Mouse (Mus musculus) stomach, embryonic 15.5 days (tissue): ENCODE results near the gene Ugt1a9. TPM values are rescaled to one million over a fixed set of nuclear protein-coding genes. Genes with fewer than 3 reads are reported as not detected.
"Not testable (repeated sequence)": the region's sequence is repeated elsewhere in the genome, so short reads cannot be mapped to it uniquely, and the experiment has no call there.

Source experiments
- ATAC-seq: fragments of 200-750 bp; cut with Nextera tagmentation; 2 replicates; pipeline ENCODE4 v1.8.0; 2017; ENCODE audit warnings: low read depth, moderate number of reproducible peaks, moderate TSS enrichment; ENCODE audit not compliant: insufficient read depth, low FRiP score
- H3K27ac ChIP-seq: fragments of 300-500 bp; sonication (generic); 2 replicates; pipeline ENCODE4 v1.5.1; 2015; ENCODE audit warnings: mild to moderate bottlenecking, inconsistent platforms
- H3K27me3 ChIP-seq: fragments of 300-500 bp; sonication (generic); replicated peaks from 2 replicates; pipeline ENCODE4 v1.6.1; 2015; ENCODE audit warnings: inconsistent platforms
- H3K36me3 ChIP-seq: fragments of 300-500 bp; sonication (generic); 2 replicates; pipeline ENCODE4 v1.6.1; 2015; ENCODE audit warnings: inconsistent platforms
- H3K4me1 ChIP-seq: fragments of 300-500 bp; sonication (generic); 2 replicates; pipeline ENCODE4 v1.6.1; 2015; ENCODE audit warnings: inconsistent platforms
- H3K4me2 ChIP-seq: fragments of 300-500 bp; sonication (generic); 2 replicates; pipeline ENCODE4 v1.6.1; 2015; ENCODE audit warnings: mild to moderate bottlenecking, inconsistent platforms
- H3K4me3 ChIP-seq: fragments of 300-500 bp; sonication (generic); replicated peaks from 2 replicates; pipeline ENCODE4 v1.5.1; 2015; ENCODE audit warnings: inconsistent platforms
- H3K9ac ChIP-seq: fragments of 300-500 bp; sonication (generic); 2 replicates; pipeline ENCODE4 v1.6.1; 2015; ENCODE audit warnings: inconsistent platforms
- H3K9me3 ChIP-seq: fragments of 300-500 bp; sonication (generic); 2 replicates; pipeline ENCODE4 v1.6.1; 2016; ENCODE audit warnings: inconsistent platforms
- WGBS: fragments of 180-500 bp; shearing (Covaris S2); methylation state at CpG from one replicate; pipeline ENCODE4 v1.1.7; 2015; 5-methylcytosine and 5-hydroxymethylcytosine counted together
- polyA plus RNA-seq: library from polyadenylated mRNA; unstranded; fragments of >200 nt; fragmentation: Nextera tagmentation; extraction: Ambion mirVana; gene quantifications from 2 replicates; pipeline ENCODE4 v1.2.1, GENCODE M21; 2015

Ugt1a9 gene
- polyA plus RNA-seq, 1 experiment from 2014 or later, result 1.7 TPM

DNA sequence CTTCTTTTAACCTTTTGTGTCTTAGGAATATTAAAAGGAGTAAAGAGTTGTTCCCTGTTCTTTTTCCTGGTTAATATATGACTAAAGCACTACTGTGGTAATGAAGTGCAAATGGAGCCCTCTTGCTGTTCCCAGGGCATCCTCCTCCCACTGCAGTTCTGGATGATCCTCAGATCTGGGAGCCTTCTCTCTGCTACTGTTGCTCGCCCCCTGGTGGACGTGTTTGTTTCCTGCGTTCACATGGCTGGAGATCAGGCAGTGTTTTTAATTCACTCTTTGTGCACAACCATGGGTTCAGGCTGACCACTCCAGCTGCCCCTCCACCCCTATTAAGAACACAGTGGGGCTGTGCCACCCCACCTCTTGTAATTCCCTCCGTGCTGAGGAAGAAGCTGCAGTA is 50.0 kb downstream of the Ugt1a9 start:
- H3K4me1 ChIP-seq, ATAC-seq, H3K4me3 ChIP-seq, H3K9ac ChIP-seq, H3K36me3 ChIP-seq, H3K4me2 ChIP-seq, H3K27me3 ChIP-seq, H3K9me3 ChIP-seq, H3K27ac ChIP-seq: not testable (repeated sequence)
- WGBS, result 16% methylated on average over 4 of the region's 4 CpGs

DNA sequence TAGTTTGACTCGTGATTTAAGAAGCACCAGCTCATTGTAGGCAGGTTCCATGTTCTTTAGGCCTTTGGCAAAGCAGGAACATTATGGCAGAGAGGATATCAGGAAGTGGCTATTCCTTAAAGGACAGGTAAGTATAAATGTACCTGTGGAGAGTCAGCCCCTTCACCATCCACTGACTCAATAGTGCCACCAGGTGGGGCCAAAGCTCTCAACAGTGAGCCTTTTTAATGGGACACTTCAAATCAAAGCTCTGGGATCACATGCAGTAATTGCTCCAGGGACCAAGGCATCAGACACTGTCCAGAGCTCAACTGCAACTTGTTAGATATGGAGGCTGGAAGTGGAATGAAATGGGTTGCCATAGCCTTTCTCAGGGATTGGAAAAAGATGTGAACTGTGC is 50.9 kb downstream of the Ugt1a9 start:
- WGBS, result no CpG with 5 or more reads among the region's 1 CpGs
- H3K27me3 ChIP-seq, H3K4me1 ChIP-seq, H3K9ac ChIP-seq, H3K4me2 ChIP-seq, H3K36me3 ChIP-seq, ATAC-seq, H3K27ac ChIP-seq, H3K9me3 ChIP-seq, H3K4me3 ChIP-seq: not testable (repeated sequence)

DNA sequence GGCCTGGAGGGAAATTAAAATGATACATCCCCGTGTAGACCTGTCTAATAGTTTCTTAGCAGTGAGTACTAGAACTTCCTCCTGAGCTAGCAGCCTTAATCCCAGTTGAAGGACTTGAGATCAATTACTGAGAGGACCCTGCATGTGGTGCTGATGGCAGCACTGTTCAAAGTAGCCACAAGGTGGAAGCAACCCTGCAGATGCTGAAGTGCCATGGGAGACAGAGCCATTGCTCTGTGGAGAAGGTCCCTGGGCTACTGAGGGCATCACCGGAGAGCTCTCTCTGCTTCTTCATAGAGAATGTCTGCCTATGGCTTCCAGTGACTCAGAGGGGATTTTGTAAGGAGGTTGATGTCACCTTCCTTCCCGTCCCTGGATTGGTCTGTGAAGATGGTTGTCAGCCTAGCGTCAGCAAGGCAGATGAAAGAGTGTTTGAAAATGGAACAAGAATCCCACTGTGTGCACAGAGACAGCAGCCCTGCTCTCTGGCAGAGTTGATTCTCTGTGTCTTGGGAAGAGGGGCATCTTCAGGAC is 55.3 kb downstream of the Ugt1a9 start:
- not testable (repeated sequence) for H3K9ac ChIP-seq, H3K4me1 ChIP-seq, H3K36me3 ChIP-seq, H3K27ac ChIP-seq, H3K27me3 ChIP-seq, H3K9me3 ChIP-seq, ATAC-seq, H3K4me2 ChIP-seq, H3K4me3 ChIP-seq
- WGBS, result 69% methylated on average over 4 of the region's 4 CpGs

DNA sequence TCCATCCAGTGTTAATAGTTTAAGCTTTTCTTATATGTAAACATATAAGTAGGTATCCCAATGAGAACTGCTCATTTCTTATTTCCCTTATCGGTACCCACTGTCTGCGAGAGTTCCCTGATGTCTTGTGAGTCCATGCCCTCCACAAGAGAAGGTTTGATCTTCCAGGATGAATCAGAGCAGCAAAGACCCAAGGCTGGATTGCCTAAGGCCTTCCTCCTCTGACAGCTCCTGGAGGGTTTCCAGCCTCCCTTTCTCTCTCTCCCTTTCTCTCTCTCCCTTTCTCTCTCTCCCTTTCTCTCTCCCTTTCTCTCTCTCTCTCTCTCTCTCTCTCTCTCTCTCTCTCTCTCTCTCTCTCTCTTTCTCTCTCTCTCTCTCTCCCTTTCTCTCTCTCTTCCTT is 58.5 kb downstream of the Ugt1a9 start:
- H3K4me1 ChIP-seq, H3K36me3 ChIP-seq, H3K9ac ChIP-seq, H3K27me3 ChIP-seq, H3K9me3 ChIP-seq, H3K4me2 ChIP-seq, H3K4me3 ChIP-seq, ATAC-seq, H3K27ac ChIP-seq: not testable (repeated sequence)
- 65% methylated on average over 2 of the region's 2 CpGs for WGBS

DNA sequence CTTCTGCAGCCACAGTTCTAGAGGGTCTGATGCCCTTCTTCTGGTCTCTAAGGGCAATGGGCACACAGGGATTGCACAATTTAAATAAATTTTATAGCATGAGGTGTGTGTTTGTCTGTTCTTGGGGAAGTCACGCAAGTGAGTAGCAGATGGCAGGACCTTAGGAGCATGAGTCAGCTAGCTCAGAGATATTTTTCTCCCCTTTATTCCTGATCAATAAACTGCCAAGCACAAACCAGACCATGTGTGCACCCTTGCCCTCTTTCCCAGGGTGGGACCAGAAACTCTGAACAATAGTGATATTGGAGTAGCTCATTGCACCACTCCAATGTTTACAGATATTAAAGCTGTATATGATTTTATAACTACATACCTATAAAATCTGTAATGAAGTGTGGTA is 59.6 kb downstream of the Ugt1a9 start:
- H3K9me3 ChIP-seq, H3K4me1 ChIP-seq, ATAC-seq, H3K27me3 ChIP-seq, H3K36me3 ChIP-seq, H3K27ac ChIP-seq, H3K4me3 ChIP-seq, H3K9ac ChIP-seq, H3K4me2 ChIP-seq: not testable (repeated sequence)
- 73% methylated on average over 1 of the region's 1 CpGs for WGBS

DNA sequence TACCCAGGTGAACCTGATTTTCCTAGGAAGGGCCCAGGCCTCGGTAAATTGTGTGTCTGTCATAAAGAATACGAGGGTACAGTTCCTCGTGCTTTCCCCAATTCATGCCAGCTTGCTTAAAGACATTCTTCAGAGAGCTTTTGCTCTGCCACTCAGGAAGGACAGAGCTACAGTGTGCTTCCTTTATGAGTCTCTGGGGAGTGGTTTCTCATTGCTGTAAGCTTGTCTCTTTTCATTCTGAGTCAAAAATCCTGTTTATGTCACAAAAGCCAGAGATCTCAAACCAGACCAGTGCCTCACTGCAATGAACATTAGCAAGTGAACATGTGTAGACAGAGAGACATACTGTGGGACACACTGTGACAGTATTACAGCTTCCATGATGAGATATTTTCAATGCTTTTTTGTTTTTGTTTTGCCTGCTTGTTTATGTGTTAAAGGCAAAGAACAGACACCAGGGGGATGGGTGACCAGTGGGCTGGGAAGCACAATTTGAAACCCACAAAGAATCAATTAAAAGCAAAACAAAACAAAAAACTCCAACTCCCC is 63.4 kb downstream of the Ugt1a9 start:
- Histone ChIP-seq H3K9me3 (no peaks in the 10 kb centered on the region), H3K4me1 (no peaks in the 10 kb centered on the region; the same call in 1 of the 2 replicates), H3K36me3 (no peaks in the 10 kb centered on the region), H3K4me2 (no peak overlapping the region), H3K9ac (no peak overlapping the region), H3K4me3 (no peak overlapping the region), H3K27me3 (no peaks in the 10 kb centered on the region), H3K27ac (peak overlapping the region; percentile 80; the same call in 1 of the 2 replicates)
- ATAC-seq, result no peak
- 58% methylated on average over 3 of the region's 3 CpGs for WGBS

DNA sequence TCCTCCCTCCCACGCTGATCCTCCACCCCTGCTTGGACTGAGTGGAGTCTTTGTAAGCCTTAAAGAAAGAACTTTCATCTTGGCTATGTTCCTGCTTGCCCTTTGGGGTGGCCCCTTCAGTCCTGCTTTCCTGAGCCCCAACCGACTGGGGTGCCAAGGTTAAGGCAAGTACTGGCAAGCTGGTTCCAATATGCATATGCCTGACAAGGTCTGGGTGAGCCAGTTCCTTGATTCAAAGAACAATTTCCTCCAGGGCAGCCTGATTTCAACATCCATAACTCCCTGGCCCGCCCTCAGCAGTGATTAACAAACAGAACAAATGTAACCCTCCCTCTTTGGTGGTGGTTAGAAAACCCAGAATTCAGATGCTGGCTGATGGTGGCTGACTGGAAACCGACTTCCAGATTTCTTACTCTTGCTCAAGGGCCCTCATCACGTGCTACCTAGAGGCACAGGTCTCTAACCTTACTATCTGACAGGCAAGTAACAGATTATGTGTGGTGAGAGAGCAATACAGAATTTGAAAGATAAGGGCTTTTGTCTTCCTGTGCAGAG is 63.9 kb downstream of the Ugt1a9 start, which contains the start of gene Ugt1a6a:
TSS of gene Ugt1a6a (plus strand) at position 353 of the 555 bp plus-strand sequence.
- 40% methylated on average over 5 of the region's 5 CpGs for WGBS
- not testable (repeated sequence) for H3K4me2 ChIP-seq, H3K27me3 ChIP-seq, H3K4me3 ChIP-seq, H3K9me3 ChIP-seq, H3K9ac ChIP-seq, H3K36me3 ChIP-seq, H3K4me1 ChIP-seq, ATAC-seq
- H3K27ac ChIP-seq, result peak within 1 kb of the TSS; percentile 80; the same call in 1 of the 2 replicates

DNA sequence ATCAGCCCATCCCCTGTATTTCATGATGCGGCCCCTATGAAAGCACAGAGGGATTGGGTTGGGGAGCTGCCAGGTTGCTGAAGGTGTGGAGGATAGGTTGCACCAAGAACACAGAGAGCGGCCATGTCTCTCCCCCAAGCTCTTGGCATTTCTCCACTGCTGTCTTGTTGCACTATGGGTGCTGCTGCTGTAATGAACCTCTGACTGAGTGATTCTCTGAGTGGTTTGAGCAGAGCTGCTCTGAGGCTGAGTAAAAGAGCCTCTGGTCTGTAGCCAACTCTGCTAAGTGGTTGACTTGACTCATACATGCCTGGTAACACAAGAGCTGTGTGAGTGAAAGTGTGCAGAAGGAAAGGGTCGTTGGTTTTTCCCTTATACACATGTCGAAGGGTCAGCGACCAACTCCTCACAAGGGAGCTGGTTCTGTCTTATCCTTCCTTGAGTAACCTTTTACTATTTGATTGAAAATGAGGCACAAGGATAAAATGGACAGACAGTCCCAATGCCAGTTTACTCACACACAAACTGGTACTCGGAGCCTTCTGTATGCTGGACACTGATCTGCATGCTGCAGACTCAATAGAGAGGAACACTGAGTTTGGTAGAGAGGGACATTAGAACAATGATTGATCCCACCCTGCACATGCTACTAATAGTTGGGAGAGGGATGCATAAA is 64.8 kb downstream of the Ugt1a9 start:
- H3K4me1 ChIP-seq, H3K27me3 ChIP-seq, H3K4me3 ChIP-seq, H3K27ac ChIP-seq, H3K4me2 ChIP-seq, H3K9me3 ChIP-seq, ATAC-seq, H3K9ac ChIP-seq, H3K36me3 ChIP-seq: not testable (repeated sequence)
- WGBS, result 81% methylated on average over 6 of the region's 6 CpGs

DNA sequence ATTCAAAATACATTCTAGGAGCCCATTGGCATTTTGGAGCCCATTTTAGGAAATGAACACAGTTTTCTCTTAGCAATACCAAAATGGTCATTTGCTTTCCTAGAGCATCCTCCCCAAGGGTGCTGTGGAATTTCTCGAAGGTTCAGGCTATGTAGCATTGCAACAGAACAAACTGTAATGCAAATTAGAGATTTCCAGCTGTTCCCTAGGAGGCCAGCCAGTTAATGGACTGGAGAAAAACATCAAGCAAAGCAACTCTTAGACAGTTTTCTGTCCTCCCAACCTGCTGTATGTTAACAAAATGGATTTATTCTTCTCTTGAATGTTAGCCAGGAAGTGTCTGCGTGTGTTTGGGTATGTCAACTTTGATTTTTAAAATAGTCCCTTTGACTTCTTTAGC is 66.0 kb downstream of the Ugt1a9 start:
- no peak overlapping the region for H3K4me3 ChIP-seq
- ATAC-seq, result no peak
- H3K4me1 ChIP-seq, result no peaks in the 10 kb centered on the region; the same call in 1 of the 2 replicates
- no peak overlapping the region for H3K27ac ChIP-seq
- no peak overlapping the region for H3K4me2 ChIP-seq
- H3K27me3 ChIP-seq, result no peaks in the 10 kb centered on the region
- no peaks in the 10 kb centered on the region for H3K9me3 ChIP-seq
- WGBS, result 59% methylated on average over 2 of the region's 2 CpGs
- H3K36me3 ChIP-seq, result no peaks in the 10 kb centered on the region
- H3K9ac ChIP-seq, result no peak overlapping the region

DNA sequence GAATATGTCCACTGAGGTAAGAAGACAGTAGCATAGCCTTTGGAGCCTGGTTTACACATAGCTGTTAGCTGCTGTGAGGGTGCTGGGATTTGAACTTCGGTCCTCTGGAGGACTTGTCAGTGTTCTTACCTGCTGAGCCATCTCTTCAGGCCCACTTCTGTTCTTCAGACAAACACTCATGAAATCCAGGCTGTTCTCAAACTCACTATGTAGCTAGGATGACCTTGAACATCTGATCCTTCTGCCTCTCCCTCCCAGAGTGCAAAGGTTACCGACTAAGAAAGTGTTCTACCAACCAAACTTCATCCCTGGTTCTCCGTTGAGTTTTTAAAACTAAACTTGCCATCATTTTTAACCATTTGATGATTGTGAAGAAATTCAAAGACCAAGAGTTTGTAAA is 66.7 kb downstream of the Ugt1a9 start:
- H3K9ac ChIP-seq, result no peak overlapping the region

DNA sequence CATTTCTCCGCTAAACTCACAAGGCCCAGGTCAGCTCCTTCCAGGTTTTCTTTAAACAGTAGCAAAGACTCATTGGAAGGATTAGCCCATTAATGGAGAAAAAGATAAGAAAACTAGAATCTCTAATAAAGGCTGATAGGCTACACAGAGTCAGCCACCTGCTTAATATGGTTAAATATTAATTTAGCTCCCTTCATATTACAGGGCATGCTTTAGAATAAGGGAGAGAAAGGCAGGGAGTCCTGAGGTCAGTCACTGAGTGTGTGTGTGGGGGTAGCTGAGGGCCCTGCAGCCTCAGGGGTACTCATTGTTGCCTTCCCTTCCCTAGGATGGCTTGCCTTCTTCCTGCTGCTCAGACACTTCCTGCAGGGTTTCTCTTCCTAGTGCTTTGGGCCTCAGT is 67.5 kb downstream of the Ugt1a9 start:
- H3K4me2 ChIP-seq, result no peak overlapping the region
- H3K4me1 ChIP-seq, result no peaks in the 10 kb centered on the region; the same call in 1 of the 2 replicates

More for the DNA sequence above, 66.7 kb downstream of the Ugt1a9 start:
- no peak overlapping the region for H3K4me2 ChIP-seq
- no peaks in the 10 kb centered on the region for H3K9me3 ChIP-seq
- WGBS, result 80% methylated on average over 3 of the region's 3 CpGs
- ATAC-seq, result no peak
- no peaks in the 10 kb centered on the region for H3K36me3 ChIP-seq
- H3K4me3 ChIP-seq, result no peak overlapping the region
- H3K27ac ChIP-seq, result no peak overlapping the region
- no peaks in the 10 kb centered on the region; the same call in 1 of the 2 replicates for H3K4me1 ChIP-seq
- no peaks in the 10 kb centered on the region for H3K27me3 ChIP-seq

DNA sequence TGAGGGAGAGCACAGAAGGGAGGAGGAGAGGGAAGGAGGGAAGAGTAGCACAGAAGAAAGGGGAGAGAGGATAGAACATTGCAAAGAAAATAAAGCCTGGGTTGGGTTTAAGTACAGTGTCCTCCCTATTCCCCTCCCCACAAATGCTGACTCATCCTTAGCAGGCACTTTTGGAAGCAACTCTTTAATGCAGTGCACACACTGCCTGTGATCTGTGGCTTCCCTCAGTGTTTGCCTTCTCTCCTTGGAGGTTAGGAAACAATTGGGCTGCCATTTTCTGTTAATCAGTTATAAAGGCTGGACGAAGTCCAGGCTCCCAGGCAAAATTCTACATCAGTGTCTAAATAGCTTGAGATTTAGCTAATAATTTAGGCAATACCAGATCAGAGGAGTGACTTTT is 69.9 kb downstream of the Ugt1a9 start:
- peak; percentile 87; the same call in 1 of the 2 replicates for ATAC-seq
- WGBS, result 40% methylated on average over 1 of the region's 1 CpGs
- not testable (repeated sequence) for H3K9ac ChIP-seq

More for the DNA sequence above, 67.5 kb downstream of the Ugt1a9 start:
- Histone ChIP-seq H3K27ac (no peak overlapping the region), H3K9ac (no peak overlapping the region), H3K9me3 (no peaks in the 10 kb centered on the region), H3K27me3 (no peaks in the 10 kb centered on the region), H3K36me3 (no peaks in the 10 kb centered on the region), H3K4me3 (no peak overlapping the region)
- WGBS, result 76% methylated on average over 1 of the region's 1 CpGs
- ATAC-seq, result no peak

More for the DNA sequence above, 69.9 kb downstream of the Ugt1a9 start:
- not testable (repeated sequence) for H3K36me3 ChIP-seq, H3K27me3 ChIP-seq, H3K9me3 ChIP-seq, H3K4me1 ChIP-seq, H3K4me3 ChIP-seq, H3K4me2 ChIP-seq, H3K27ac ChIP-seq
